Mouse (Mus musculus) hindbrain, embryonic 15.5 days (tissue): ENCODE data around the gene Gm3371. TPM values are rescaled to one million over a fixed set of nuclear protein-coding genes. Genes with fewer than 3 reads are reported as not detected.
"Not testable (repeated sequence)": the region's sequence is repeated elsewhere in the genome, so short reads cannot be mapped to it uniquely, and the experiment has no call there.

ENCODE experiments used
- ATAC-seq: fragments of 200-750 bp; cut with Nextera tagmentation; 2 replicates; pipeline ENCODE4 v1.8.0; 2017; ENCODE audit warnings: low read depth, moderate number of reproducible peaks, moderate TSS enrichment; ENCODE audit not compliant: low FRiP score
- H3K27ac ChIP-seq: fragments of 300-500 bp; sonication (generic); replicated peaks from 2 replicates; pipeline ENCODE4 v1.5.1; 2015; ENCODE audit warnings: mild to moderate bottlenecking, inconsistent platforms
- H3K27me3 ChIP-seq: fragments of 300-500 bp; sonication (generic); 2 replicates; pipeline ENCODE4 v1.6.1; 2015; ENCODE audit warnings: control low read depth, inconsistent platforms
- H3K36me3 ChIP-seq: fragments of 300-500 bp; sonication (generic); 2 replicates; pipeline ENCODE4 v1.6.1; 2015; ENCODE audit warnings: control low read depth, inconsistent platforms
- H3K4me1 ChIP-seq: fragments of 300-500 bp; sonication (generic); replicated peaks from 2 replicates; pipeline ENCODE4 v1.6.1; 2015; ENCODE audit warnings: control low read depth, inconsistent platforms
- H3K4me2 ChIP-seq: fragments of 300-500 bp; sonication (generic); 2 replicates; pipeline ENCODE4 v1.6.1; 2015; ENCODE audit warnings: moderate library complexity, mild to moderate bottlenecking, inconsistent platforms
- H3K4me3 ChIP-seq: fragments of 300-500 bp; sonication (generic); 2 replicates; pipeline ENCODE4 v1.5.1; 2015; ENCODE audit warnings: mild to moderate bottlenecking, inconsistent platforms
- H3K9ac ChIP-seq: fragments of 300-500 bp; sonication (generic); 2 replicates; pipeline ENCODE4 v1.6.1; 2015; ENCODE audit warnings: inconsistent platforms
- H3K9me3 ChIP-seq: fragments of 300-500 bp; sonication (generic); 2 replicates; pipeline ENCODE4 v1.6.1; 2016; ENCODE audit warnings: control low read depth, inconsistent platforms
- WGBS: fragments of 180-500 bp; shearing (Covaris S2); methylation state at CpG from one replicate; pipeline ENCODE4 v1.1.7; 2015; 5-methylcytosine and 5-hydroxymethylcytosine counted together
- polyA plus RNA-seq: library from polyadenylated mRNA; unstranded; fragments of >200 nt; fragmentation: Nextera tagmentation; extraction: Ambion mirVana; gene quantifications from 2 replicates; pipeline ENCODE4 v1.2.1, GENCODE M21; 2015

The Gm3371 gene
- not detected in 2 replicates for polyA plus RNA-seq

DNA sequence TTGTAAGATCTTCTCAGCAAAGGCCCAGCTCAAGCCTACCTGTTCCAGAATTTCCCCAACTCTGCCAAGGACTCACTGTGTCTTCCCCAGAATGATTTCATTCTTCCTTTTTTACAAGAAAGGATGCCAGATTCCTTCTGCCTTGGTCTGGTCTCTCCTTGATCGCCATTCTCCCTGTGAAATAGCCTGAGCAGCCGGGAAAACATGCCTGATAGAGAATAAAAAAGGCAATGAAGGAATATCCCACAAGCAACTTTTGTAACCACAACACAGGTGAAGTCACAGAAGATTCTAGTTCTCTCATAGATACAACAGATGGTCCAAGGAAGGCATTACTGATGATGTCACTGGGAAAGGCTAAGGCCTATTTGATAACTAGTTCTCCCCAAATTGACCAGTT, at the start of gene Gm3371:
TSS of gene Gm3371 (minus strand) at position 101 of the 400 bp plus-strand sequence.
- H3K9me3 ChIP-seq, H3K27me3 ChIP-seq, H3K4me1 ChIP-seq, H3K4me3 ChIP-seq, H3K4me2 ChIP-seq, H3K36me3 ChIP-seq, H3K27ac ChIP-seq, ATAC-seq, H3K9ac ChIP-seq: not testable (repeated sequence)
- WGBS: no CpG with 5 or more reads among the region's 2 CpGs

DNA sequence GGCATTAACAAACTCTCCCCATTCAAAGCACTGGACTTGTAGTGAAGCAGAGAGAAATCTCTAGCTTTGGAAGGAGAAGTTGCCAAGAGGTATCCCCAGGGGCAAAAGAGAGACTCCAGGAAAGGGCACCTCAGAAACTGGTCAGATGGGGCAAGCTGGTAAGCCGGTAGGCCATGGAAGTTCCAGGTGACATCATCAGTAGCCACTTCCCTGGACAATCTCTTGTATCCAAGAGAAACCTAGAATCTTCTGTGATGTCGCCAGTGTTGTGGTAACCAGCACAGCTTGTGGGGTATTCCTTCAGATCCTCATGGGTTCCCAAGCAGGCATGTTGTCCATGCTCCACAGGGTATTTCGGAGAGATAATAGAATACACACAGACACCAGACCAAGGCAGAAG, 22.8 kb upstream of the Gm3371 start, which contains the start of gene Gm8232:
TSS of gene Gm8232 (plus strand) at position 301 of the 400 bp plus-strand sequence.
- 95% methylated on average over 3 of the region's 3 CpGs for WGBS
- H3K9me3 ChIP-seq, H3K9ac ChIP-seq, H3K27ac ChIP-seq, H3K27me3 ChIP-seq, H3K4me1 ChIP-seq, H3K4me3 ChIP-seq, ATAC-seq, H3K4me2 ChIP-seq, H3K36me3 ChIP-seq: not testable (repeated sequence)

DNA sequence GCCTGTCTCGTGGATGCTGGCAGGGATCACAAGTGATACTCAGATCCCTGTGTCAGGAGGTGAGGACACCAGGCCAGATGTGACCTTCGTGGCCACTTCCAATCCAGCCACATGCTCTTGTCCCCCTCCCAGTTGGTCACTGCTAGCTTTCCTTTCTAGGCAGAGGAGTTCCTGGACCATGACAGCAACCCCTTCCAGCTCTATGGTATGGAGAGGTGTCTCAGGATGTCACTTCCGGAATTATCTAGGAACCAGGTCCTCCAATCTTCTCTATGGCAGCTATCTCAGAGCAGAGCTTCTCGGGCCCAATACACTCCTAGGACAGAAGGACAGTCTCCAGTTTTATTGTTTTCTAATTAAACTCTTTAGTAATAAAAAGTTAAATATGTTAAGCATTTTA, 26.3 kb downstream of the Gm3371 start:
- H3K4me1 ChIP-seq, H3K4me2 ChIP-seq, H3K27ac ChIP-seq, H3K27me3 ChIP-seq, ATAC-seq, H3K9me3 ChIP-seq, H3K36me3 ChIP-seq, H3K4me3 ChIP-seq, H3K9ac ChIP-seq: not testable (repeated sequence)
- 86% methylated on average over 4 of the region's 4 CpGs for WGBS

DNA sequence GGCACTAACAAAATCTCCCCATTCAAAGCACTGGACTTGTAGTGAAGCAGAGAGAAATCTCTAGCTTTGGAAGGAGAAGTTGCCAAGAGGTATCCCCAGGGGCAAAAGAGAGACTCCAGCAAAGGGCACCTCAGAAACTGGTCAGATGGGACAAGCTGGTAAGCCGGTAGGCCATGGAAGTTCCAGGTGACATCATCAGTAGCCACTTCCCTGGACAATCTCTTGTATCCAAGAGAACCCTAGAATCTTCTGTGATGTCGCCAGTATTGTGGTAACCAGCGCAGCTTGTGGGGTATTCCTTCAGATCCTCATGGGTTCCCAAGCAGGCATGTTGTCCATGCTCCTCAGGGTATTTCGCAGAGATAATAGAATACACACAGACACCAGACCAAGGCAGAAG, 45.4 kb downstream of the Gm3371 start, which contains the start of gene Gm8229:
TSS of gene Gm8229 (plus strand) at position 301 of the 400 bp plus-strand sequence.
- ATAC-seq, H3K4me2 ChIP-seq, H3K4me3 ChIP-seq, H3K36me3 ChIP-seq, H3K27ac ChIP-seq, H3K9ac ChIP-seq, H3K9me3 ChIP-seq, H3K4me1 ChIP-seq, H3K27me3 ChIP-seq: not testable (repeated sequence)
- WGBS: 90% methylated on average over 4 of the region's 4 CpGs

DNA sequence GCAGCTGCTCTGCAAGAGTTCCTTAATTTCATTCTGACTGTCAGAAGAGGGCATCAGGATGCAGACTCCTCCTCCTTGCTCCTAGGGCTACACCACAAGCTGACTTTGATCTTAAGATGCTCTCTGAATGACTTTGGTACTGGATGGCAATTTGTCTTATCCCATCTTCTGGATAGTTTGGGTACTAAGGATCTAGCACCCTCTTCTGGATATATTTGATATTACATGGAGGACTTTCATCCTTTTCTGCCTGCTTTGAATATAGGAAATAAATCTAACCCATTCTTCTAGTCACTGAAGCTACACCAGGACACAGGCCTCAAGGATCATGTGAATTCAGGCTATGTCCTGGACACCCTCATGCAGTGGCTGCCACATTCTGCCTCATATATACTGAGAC, 48.2 kb downstream of the Gm3371 start:
- H3K4me1 ChIP-seq, H3K27me3 ChIP-seq, H3K4me3 ChIP-seq, H3K36me3 ChIP-seq, H3K9me3 ChIP-seq, H3K9ac ChIP-seq, H3K4me2 ChIP-seq, H3K27ac ChIP-seq, ATAC-seq: not testable (repeated sequence)

DNA sequence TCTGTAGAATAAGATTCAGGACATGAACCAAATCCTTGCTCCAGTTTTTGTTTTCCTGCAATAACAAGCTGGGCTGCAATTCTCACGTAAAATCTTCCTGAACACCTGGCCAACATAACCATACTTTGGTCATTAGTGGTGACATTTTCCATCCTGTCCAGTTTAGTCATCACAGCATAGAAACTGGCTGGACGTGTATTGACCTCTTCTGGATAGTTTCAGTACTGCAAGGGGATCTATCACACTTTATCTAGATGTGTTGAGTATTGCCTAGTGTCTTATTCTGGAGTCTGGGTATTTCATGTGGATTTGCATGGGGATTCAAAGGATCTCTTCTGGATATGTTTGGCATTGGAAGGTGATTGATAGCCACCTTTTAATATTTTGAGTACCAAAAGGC, 49.1 kb downstream of the Gm3371 start:
- H3K4me2 ChIP-seq, ATAC-seq, H3K27me3 ChIP-seq, H3K27ac ChIP-seq, H3K9me3 ChIP-seq, H3K4me1 ChIP-seq, H3K9ac ChIP-seq, H3K36me3 ChIP-seq, H3K4me3 ChIP-seq: not testable (repeated sequence)
- 54% methylated on average over 2 of the region's 2 CpGs for WGBS

Other genes starting within 250 kb of the Gm3371 start
- gene Gm8212, start 213.0 kb downstream of the Gm3371 start, polyA plus RNA-seq: not detected in 2 replicates
- gene 4930503E14Rik, start 197.4 kb downstream of the Gm3371 start, polyA plus RNA-seq: not detected in 2 replicates
- gene Gm8220, start 125.1 kb downstream of the Gm3371 start, polyA plus RNA-seq: not detected in 2 replicates
- not detected in 2 replicates for gene Gm5930, start 72.1 kb downstream of the Gm3371 start, polyA plus RNA-seq
- not detected in 2 replicates for gene Gm8229, start 45.3 kb downstream of the Gm3371 start, polyA plus RNA-seq
- gene Gm8232, start 22.9 kb upstream of the Gm3371 start, polyA plus RNA-seq: not detected in 2 replicates
- gene BC061237, start 81.8 kb upstream of the Gm3371 start, polyA plus RNA-seq: 0.20 and 0.23 TPM in 2 replicates
- not detected in 2 replicates for gene Gm17093, start 107.6 kb upstream of the Gm3371 start, polyA plus RNA-seq
- 0.34 and 0.40 TPM in 2 replicates for gene Gm8247, start 172.5 kb upstream of the Gm3371 start, polyA plus RNA-seq
- not detected in 2 replicates for gene Gm5624, start 217.2 kb upstream of the Gm3371 start, polyA plus RNA-seq